Mouse (Mus musculus) ES-E14 (cell line): ENCODE data around the gene Ushbp1. TPM values are rescaled to one million over a fixed set of nuclear protein-coding genes. Genes with fewer than 3 reads are reported as not detected.
"Not testable (repeated sequence)": the region's sequence is repeated elsewhere in the genome, so short reads cannot be mapped to it uniquely, and the experiment has no call there.

Experiments used
- DNase-seq: peaks from one replicate; pipeline ENCODE4 v3.0.0-alpha.2; 2013; ENCODE audit warnings: low read depth, low spot score
- H3K27ac ChIP-seq: 2 replicates; pipeline ENCODE4 v1.5.1; 2012; ENCODE audit warnings: low read depth, mild to moderate bottlenecking, low read length, moderate library complexity, mixed read lengths; ENCODE audit not compliant: poor library complexity, insufficient read depth, severe bottlenecking
- H3K36me3 ChIP-seq: 2 replicates; pipeline ENCODE4 v1.6.1; 2012; ENCODE audit warnings: mild to moderate bottlenecking, low read length, moderate library complexity, mixed read lengths; ENCODE audit not compliant: control insufficient read depth, poor library complexity, insufficient read depth, severe bottlenecking
- H3K4me1 ChIP-seq, 2 experiments: fragments of 150-350 bp in 1 of 2; sonication (generic) in 1 of 2; 2 replicates each; pipeline ENCODE4 v1.6.1; 2012; ENCODE audit warnings: low read length in 2 of 2, mild to moderate bottlenecking in 1 of 2, mixed read lengths in 1 of 2; ENCODE audit not compliant: control insufficient read depth in 2 of 2, insufficient read depth in 2 of 2, poor library complexity in 1 of 2
- H3K4me3 ChIP-seq, 2 experiments: fragments of 150-350 bp in 1 of 2; sonication (generic) in 1 of 2; 2 replicates each; pipeline ENCODE4 v1.5.1; 2012; ENCODE audit warnings: low read length in 2 of 2, low read depth in 1 of 2, mild to moderate bottlenecking in 1 of 2, mixed read lengths in 1 of 2; ENCODE audit not compliant: insufficient read depth in 1 of 2, poor library complexity in 1 of 2, severe bottlenecking in 1 of 2
- H3K9ac ChIP-seq: 2 replicates; pipeline ENCODE4 v1.6.1; 2012; ENCODE audit warnings: low read depth, mild to moderate bottlenecking, low read length, mixed read lengths; ENCODE audit not compliant: poor library complexity, insufficient read depth, severe bottlenecking
- H3K9me3 ChIP-seq: fragments of 150-350 bp; sonication (generic); 2 replicates; pipeline ENCODE4 v1.6.1; 2012; ENCODE audit warnings: low read depth, mild to moderate bottlenecking, low read length; ENCODE audit not compliant: control insufficient read depth, insufficient read depth
- CHD2 ChIP-seq: IDR thresholded peaks from 2 replicates; pipeline ENCODE4 v1.6.1; 2014; ENCODE audit warnings: mild to moderate bottlenecking, low read depth, low read length, inconsistent platforms
- HCFC1 ChIP-seq: IDR thresholded peaks from 2 replicates; pipeline ENCODE4 v1.6.1; 2012; ENCODE audit warnings: low read length, inconsistent platforms, borderline replicate concordance; ENCODE audit not compliant: insufficient read depth
- MAFK ChIP-seq: IDR thresholded peaks from 2 replicates; pipeline ENCODE4 v1.6.1; 2014; ENCODE audit warnings: mild to moderate bottlenecking, low read depth, low read length, inconsistent platforms; ENCODE audit not compliant: insufficient read depth
- ZC3H11A ChIP-seq: IDR thresholded peaks from 2 replicates; pipeline ENCODE4 v1.6.1; 2012; ENCODE audit warnings: low read depth, mild to moderate bottlenecking, inconsistent platforms, low read length, borderline replicate concordance
- ZNF384 ChIP-seq: IDR thresholded peaks from 2 replicates; pipeline ENCODE4 v1.6.1; 2012; ENCODE audit warnings: low read depth, low read length, inconsistent platforms
- in situ Hi-C, 2 experiments: fragments of 600-800 bp; cut with MboI; formaldehyde crosslinking; loops; one replicate each; pipeline ENCODE4 v1.15.1; 2025; ENCODE audit warnings: low sequenced_read_pairs in 2 of 2, inconsistent platforms in 1 of 2; ENCODE audit not compliant: unreplicated experiment in 2 of 2
- total RNA-seq: library from RNA; depleted of rRNA; stranded (reverse); fragments of 300-350 nt; gene quantifications from 2 replicates; pipeline ENCODE4 v1.2.3, GENCODE M21; 2012; rRNA removed

The Ushbp1 gene
- total RNA-seq, 1 experiment = 2.4 TPM

DNA sequence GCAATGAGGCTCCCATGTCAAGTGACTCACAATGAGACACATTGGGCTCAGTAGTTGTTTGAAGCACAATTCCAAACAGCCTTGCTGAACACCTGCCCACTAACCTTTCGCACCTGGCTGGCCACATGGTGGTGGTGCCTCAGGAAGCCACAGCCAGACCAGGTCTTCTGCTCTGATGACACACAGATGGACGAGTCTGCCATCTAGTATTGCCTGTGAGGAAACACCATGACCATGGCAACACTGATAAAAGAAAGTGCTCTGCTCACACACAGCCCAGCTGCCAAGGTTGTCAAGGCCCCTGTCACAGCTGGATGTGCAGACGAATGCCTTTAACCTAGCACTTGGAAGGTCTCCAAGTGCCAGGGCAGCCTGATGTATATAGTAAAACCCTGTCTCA, 44.5 kb downstream of the Ushbp1 start:
- Histone ChIP-seq H3K36me3 (peaks cover 75% of the 10 kb centered on the region), H3K4me1 (no peaks in the 10 kb centered on the region), H3K4me3 (no peak overlapping the region), H3K9ac (no peak overlapping the region), H3K27ac (no peak overlapping the region), H3K9me3 (no peaks in the 10 kb centered on the region)
- TF ChIP-seq CHD2 = no peak
- in situ Hi-C loops = no loop called here
- no peak for DNase-seq

DNA sequence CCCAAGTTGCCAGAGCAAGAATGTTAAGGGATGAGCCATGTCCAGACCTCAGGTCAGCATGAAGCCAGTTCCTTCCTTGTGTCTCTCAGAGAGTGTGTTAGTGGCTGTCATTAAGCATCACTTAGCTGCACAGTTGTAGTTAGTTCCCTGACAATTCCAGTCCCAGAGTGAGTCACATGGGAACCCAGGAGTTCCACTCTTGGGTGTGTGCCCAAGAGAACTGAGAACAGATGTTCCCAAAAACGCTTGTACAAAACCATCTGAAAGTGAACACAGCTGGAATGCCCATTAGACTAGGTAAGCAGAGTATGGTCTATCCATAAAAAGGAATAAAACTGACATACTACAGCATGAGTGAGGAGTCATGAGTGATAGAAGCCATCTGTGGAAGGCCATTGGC, 49.0 kb downstream of the Ushbp1 start:
- DNase-seq = no peak
- Histone ChIP-seq H3K4me1 (no peaks in the 10 kb centered on the region), H3K9me3 (no peaks in the 10 kb centered on the region), H3K36me3 (peaks cover 59% of the 10 kb centered on the region), H3K9ac (no peak overlapping the region), H3K27ac (no peak overlapping the region), H3K4me3 (no peak overlapping the region)
- TF ChIP-seq ZC3H11A (no peak), ZNF384 (no peak), CHD2 (no peak), HCFC1 (no peak), MAFK (no peak)
- in situ Hi-C loops = no loop called here

DNA sequence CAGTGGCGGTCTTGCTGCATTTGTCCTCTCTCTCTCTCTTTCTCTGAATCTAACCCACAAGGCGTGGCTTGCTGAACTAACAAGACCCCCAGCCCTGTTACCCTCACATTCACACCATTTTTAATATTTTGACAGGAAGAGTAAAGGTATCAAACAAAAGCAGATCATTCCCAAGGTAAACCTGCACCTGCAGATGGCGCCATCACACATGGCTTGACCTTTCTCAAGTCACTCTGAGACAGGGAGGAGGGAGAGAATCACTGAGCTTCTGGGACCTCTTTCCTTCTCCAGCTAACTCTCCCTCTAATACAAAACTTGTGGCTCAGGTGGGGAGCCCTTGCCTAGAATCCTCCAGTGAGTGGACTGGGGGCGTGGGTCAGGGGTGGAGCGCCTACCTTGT, 55.0 kb downstream of the Ushbp1 start:
- H3K4me3 ChIP-seq = no peak overlapping the region
- in situ Hi-C loops = no loop called here
- no peak overlapping the region for H3K27ac ChIP-seq
- TF ChIP-seq MAFK (no peak), ZC3H11A (no peak)
- peak; percentile 29 for DNase-seq
- no peaks in the 10 kb centered on the region for H3K4me1 ChIP-seq
- H3K9ac ChIP-seq = no peak overlapping the region
- H3K9me3 ChIP-seq = no peaks in the 10 kb centered on the region
- H3K36me3 ChIP-seq = peaks cover 21% of the 10 kb centered on the region; the same call in 1 of the 2 replicates

DNA sequence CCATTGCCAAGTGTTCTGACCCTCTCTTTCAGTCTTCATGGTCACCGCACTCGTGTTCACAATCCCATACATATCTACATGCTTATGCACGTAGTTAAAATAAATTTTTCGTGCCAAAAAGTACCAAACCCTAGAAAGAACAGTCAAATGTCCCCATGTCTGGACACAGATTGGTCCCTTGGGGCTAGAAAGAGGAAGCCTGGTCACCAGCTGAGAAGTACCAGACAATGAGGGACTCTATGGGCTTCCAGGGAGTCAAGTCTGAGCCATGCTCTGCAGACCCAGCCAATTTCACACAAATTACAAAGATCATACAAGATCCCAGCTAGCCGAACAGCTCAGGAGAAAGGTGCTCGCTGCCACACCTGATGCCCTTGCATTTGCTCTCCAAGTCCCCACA, 57.8 kb downstream of the Ushbp1 start:
- H3K9me3 ChIP-seq, H3K4me3 ChIP-seq, H3K9ac ChIP-seq, H3K27ac ChIP-seq, H3K4me1 ChIP-seq, DNase-seq, in situ Hi-C loops: not testable (repeated sequence)
- peaks cover 14% of the 10 kb centered on the region; the same call in 1 of the 2 replicates for H3K36me3 ChIP-seq

Other genes with a start within 250 kb of the Ushbp1 start
- 32.1 and 36.1 TPM in 2 replicates for gene Myo9b, start 123.1 kb downstream of the Ushbp1 start, total RNA-seq
- 26.3 and 39.3 TPM in 2 replicates for gene Haus8, start 122.9 kb downstream of the Ushbp1 start, total RNA-seq
- 112 and 144 TPM in 2 replicates for gene Use1, start 29.0 kb downstream of the Ushbp1 start, total RNA-seq
- gene Ocel1, start 24.5 kb downstream of the Ushbp1 start, total RNA-seq = 7.4 and 9.4 TPM in 2 replicates
- 52.8 and 63.1 TPM in 2 replicates for gene Nr2f6, start 13.8 kb downstream of the Ushbp1 start, total RNA-seq
- 40.7 and 47.4 TPM in 2 replicates for gene Babam1, start 1.1 kb upstream of the Ushbp1 start, total RNA-seq
- gene Ankle1, start 10.2 kb upstream of the Ushbp1 start, total RNA-seq = 28.9 and 44.5 TPM in 2 replicates
- 11.7 and 12.2 TPM in 2 replicates for gene Abhd8, start 67.9 kb upstream of the Ushbp1 start, total RNA-seq
- gene Mrpl34, start 69.2 kb upstream of the Ushbp1 start, total RNA-seq = 135 and 148 TPM in 2 replicates
- gene Dda1, start 73.4 kb upstream of the Ushbp1 start, total RNA-seq = 60.5 and 65.1 TPM in 2 replicates
- 10.6 and 22.3 TPM in 2 replicates for gene Ano8, start 90.2 kb upstream of the Ushbp1 start, total RNA-seq
- gene Gtpbp3, start 92.3 kb upstream of the Ushbp1 start, total RNA-seq = 60.4 and 63.8 TPM in 2 replicates
- 2.0 and 2.5 TPM in 2 replicates for gene Plvap, start 116.0 kb upstream of the Ushbp1 start, total RNA-seq
- 2.4 and 2.6 TPM in 2 replicates for gene Ccdc194, start 129.9 kb upstream of the Ushbp1 start, total RNA-seq
- 135 and 207 TPM in 2 replicates for gene Bst2, start 141.7 kb upstream of the Ushbp1 start, total RNA-seq
- gene Mvb12a, start 147.1 kb upstream of the Ushbp1 start, total RNA-seq = 50.4 and 58.8 TPM in 2 replicates
- gene Tmem221, start 163.1 kb upstream of the Ushbp1 start, total RNA-seq = 0.18 and 0.58 TPM in 2 replicates
- not detected in 2 replicates for gene Nxnl1, start 170.8 kb upstream of the Ushbp1 start, total RNA-seq
- gene Slc27a1, start 173.1 kb upstream of the Ushbp1 start, total RNA-seq = 24.5 and 45.9 TPM in 2 replicates
- gene Pgls, start 196.4 kb upstream of the Ushbp1 start, total RNA-seq = 95.6 and 124 TPM in 2 replicates
- gene Fam129c, start 201.8 kb upstream of the Ushbp1 start, total RNA-seq = 9.0 and 15.2 TPM in 2 replicates
- 126 and 186 TPM in 2 replicates for gene Colgalt1, start 215.2 kb upstream of the Ushbp1 start, total RNA-seq